Mouse (Mus musculus) heart, embryonic 11.5 days (tissue): Measurements from ENCODE around the gene Olfr1277. TPM values are rescaled to one million over a fixed set of nuclear protein-coding genes. Genes with fewer than 3 reads are reported as not detected.

Source experiments
- ATAC-seq: fragments of 200-750 bp; cut with Nextera tagmentation; replicated peaks from 2 replicates; pipeline ENCODE4 v1.8.0; 2017; ENCODE audit warnings: moderate library complexity; ENCODE audit not compliant: insufficient number of reproducible peaks, low FRiP score, low TSS enrichment
- H3K27ac ChIP-seq: fragments of 300-500 bp; sonication (generic); 2 replicates; pipeline ENCODE4 v1.5.1; 2014; ENCODE audit warnings: mild to moderate bottlenecking, low read depth, low read length
- H3K27me3 ChIP-seq: fragments of 300-500 bp; sonication (generic); 2 replicates; pipeline ENCODE4 v1.6.1; 2014; ENCODE audit warnings: mild to moderate bottlenecking, low read length, mixed read lengths; ENCODE audit not compliant: control insufficient read depth, insufficient read depth
- H3K36me3 ChIP-seq: fragments of 300-500 bp; sonication (generic); 2 replicates; pipeline ENCODE4 v1.6.1; 2014; ENCODE audit warnings: mild to moderate bottlenecking, low read length, moderate library complexity, mixed read lengths; ENCODE audit not compliant: control insufficient read depth, insufficient read depth
- H3K4me1 ChIP-seq: fragments of 300-500 bp; sonication (generic); 2 replicates; pipeline ENCODE4 v1.6.1; 2014; ENCODE audit warnings: low read length; ENCODE audit not compliant: control insufficient read depth, insufficient read depth
- H3K4me2 ChIP-seq: fragments of 300-500 bp; sonication (generic); 2 replicates; pipeline ENCODE4 v1.6.1; 2014; ENCODE audit warnings: mild to moderate bottlenecking, moderate library complexity
- H3K4me3 ChIP-seq: fragments of 300-500 bp; sonication (generic); 2 replicates; pipeline ENCODE4 v1.5.1; 2014; ENCODE audit warnings: low read depth, low read length
- H3K9ac ChIP-seq: fragments of 300-500 bp; sonication (generic); 2 replicates; pipeline ENCODE4 v1.6.1; 2014; ENCODE audit warnings: mild to moderate bottlenecking, low read depth, low read length, moderate library complexity
- H3K9me3 ChIP-seq: fragments of 300-500 bp; sonication (generic); replicated peaks from 2 replicates; pipeline ENCODE4 v1.6.1; 2016; ENCODE audit warnings: low read length; ENCODE audit not compliant: control insufficient read depth
- WGBS: fragments of 180-500 bp; shearing (Covaris S2); extraction: QIAGEN DNeasy Blood & Tissue Kit; methylation state at CpG from one replicate; pipeline ENCODE4 v1.1.7; 2014; ENCODE audit not compliant: insufficient replicate concordance; 5-methylcytosine and 5-hydroxymethylcytosine counted together
- polyA plus RNA-seq: library from polyadenylated mRNA; unstranded; fragments of >200 nt; fragmentation: Nextera tagmentation; extraction: Ambion mirVana; gene quantifications from 2 replicates; pipeline ENCODE4 v1.2.1, GENCODE M21; 2014

The Olfr1277 gene
- polyA plus RNA-seq = not detected in 2 replicates

GRCm38 (mm10) chr2:111274006-111274405 lies at the start of gene Olfr1277:
TSS of gene Olfr1277 (minus strand) at chr2:111274106.
- Histone ChIP-seq H3K4me2 (no peak within 1 kb of the TSS), H3K4me1 (no peaks in the 10 kb centered on the region), H3K4me3 (no peak within 1 kb of the TSS), H3K27me3 (no peaks in the 10 kb centered on the region), H3K9me3 (no peaks in the 10 kb centered on the region), H3K27ac (no peak within 1 kb of the TSS), H3K9ac (no peak within 1 kb of the TSS), H3K36me3 (no peaks in the 10 kb centered on the region)
- ATAC-seq = no peak
- 76% methylated on average over 2 of the region's 2 CpGs for WGBS

DNA sequence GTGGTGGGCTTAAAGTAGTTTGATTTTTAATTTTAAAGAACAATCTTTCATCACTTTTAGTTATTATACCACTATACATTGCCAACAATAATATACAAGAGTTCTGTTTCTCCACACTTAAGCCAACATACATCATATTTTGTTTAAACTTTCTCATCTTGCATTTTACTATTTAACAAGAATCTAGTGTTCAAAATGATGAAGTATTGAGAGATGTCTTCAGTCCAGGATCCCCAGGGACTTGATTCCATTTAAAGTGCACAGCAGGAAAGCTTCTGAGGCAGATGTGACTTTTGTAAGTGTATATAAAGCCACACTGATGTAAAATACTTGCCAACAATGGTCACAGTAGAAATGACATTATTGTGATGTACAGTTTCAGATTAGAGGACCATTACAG lies 39.8 kb upstream of the Olfr1277 start, which contains the start of gene Olfr1280:
TSS of gene Olfr1280 (plus strand) at position 301 of the 400 bp plus-strand sequence.
- no peak within 1 kb of the TSS for H3K4me2 ChIP-seq
- H3K4me1 ChIP-seq = no peaks in the 10 kb centered on the region
- H3K27me3 ChIP-seq = no peaks in the 10 kb centered on the region
- no peak within 1 kb of the TSS for H3K27ac ChIP-seq
- no peak within 1 kb of the TSS for H3K4me3 ChIP-seq
- no peak for ATAC-seq
- H3K9ac ChIP-seq = no peak within 1 kb of the TSS
- no peaks in the 10 kb centered on the region for H3K36me3 ChIP-seq
- no peaks in the 10 kb centered on the region for H3K9me3 ChIP-seq

DNA sequence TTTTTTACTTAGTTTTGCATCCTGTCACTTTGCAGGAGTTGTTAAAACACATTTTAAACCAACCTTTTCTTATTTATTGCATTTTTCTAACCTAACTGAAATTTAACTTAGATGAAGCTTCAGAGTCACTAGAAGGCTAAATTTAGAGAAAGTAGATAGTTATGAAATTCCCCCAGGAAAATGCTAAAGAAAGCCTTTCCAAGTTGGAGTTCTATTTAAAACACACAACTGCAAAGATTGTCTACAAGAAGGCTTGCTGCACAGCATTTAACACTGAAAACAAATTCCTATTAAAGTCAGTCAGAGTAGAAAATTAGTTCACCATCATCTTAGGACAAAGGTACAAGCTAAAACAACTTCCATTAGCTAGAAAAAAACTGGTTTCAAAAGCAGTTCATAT lies 26.5 kb upstream of the Olfr1277 start, which contains the start of gene Olfr1279:
TSS of gene Olfr1279 (plus strand) at position 262 of the 400 bp plus-strand sequence.
- Histone ChIP-seq H3K9ac (no peak within 1 kb of the TSS), H3K27ac (no peak within 1 kb of the TSS), H3K4me1 (no peaks in the 10 kb centered on the region), H3K36me3 (no peaks in the 10 kb centered on the region), H3K4me2 (no peak within 1 kb of the TSS), H3K27me3 (no peaks in the 10 kb centered on the region), H3K9me3 (no peaks in the 10 kb centered on the region), H3K4me3 (no peak within 1 kb of the TSS)
- no peak for ATAC-seq

- H3K4me1 ChIP-seq = no peaks in the 10 kb centered on the region
- no peak overlapping the region for H3K9ac ChIP-seq
- no peaks in the 10 kb centered on the region for H3K36me3 ChIP-seq
- H3K4me2 ChIP-seq = no peak overlapping the region
- H3K4me3 ChIP-seq = no peak overlapping the region
- H3K27me3 ChIP-seq = no peaks in the 10 kb centered on the region
- H3K27ac ChIP-seq = no peak overlapping the region
- no peak for ATAC-seq
- H3K9me3 ChIP-seq = no peaks in the 10 kb centered on the region
Measured at GRCm38 (mm10) chr2:111298541-111298940, 24.6 kb upstream of the Olfr1277 start.

DNA sequence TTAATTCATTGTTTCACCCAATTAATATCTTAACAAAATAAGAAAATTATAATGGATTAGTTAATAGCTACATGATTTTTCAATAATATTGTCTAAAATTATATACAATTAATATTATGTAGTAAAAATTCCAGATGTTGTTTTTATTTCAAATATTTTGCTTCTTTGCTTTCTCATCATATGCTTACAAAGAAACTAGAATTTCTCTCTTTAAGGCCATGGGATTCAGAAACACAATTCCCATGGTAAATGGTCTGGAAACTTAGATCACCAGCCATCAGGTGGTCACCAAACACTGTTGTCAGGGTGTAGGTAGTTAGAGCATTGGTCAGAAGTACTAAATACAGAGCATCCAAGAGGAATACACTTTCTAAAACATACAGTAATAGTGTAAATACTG lies 15.9 kb upstream of the Olfr1277 start, which contains the start of gene Olfr1278:
TSS of gene Olfr1278 (plus strand) at position 301 of the 400 bp plus-strand sequence.
- Histone ChIP-seq H3K4me3 (no peak within 1 kb of the TSS), H3K4me1 (no peaks in the 10 kb centered on the region), H3K27ac (no peak within 1 kb of the TSS), H3K4me2 (no peak within 1 kb of the TSS), H3K36me3 (no peaks in the 10 kb centered on the region), H3K27me3 (no peaks in the 10 kb centered on the region), H3K9ac (no peak within 1 kb of the TSS), H3K9me3 (no peaks in the 10 kb centered on the region)
- ATAC-seq = no peak

DNA sequence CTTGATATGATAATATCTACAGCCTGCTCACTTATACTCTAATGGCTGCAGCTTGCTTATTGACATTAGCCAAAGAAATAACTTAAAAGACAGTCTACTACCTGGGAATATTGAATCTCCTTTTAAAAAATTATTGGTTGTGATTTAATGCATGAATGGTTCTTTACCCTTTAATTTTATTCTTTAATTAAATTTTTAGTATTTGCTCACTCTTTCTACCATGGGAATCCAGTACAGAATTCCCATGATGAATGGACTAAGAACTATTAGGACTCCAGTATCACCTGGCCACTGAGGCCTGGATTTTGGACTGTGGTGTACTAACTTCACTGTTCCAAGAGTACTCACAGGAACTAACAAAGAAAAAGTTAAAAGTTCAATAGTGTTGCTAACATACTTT lies 19.7 kb downstream of the Olfr1277 start, which contains the start of gene Olfr1276:
TSS of gene Olfr1276 (plus strand) at position 301 of the 400 bp plus-strand sequence.
- ATAC-seq = no peak
- Histone ChIP-seq H3K9ac (no peak within 1 kb of the TSS), H3K36me3 (no peaks in the 10 kb centered on the region), H3K4me3 (no peak within 1 kb of the TSS), H3K27ac (no peak within 1 kb of the TSS), H3K4me2 (no peak within 1 kb of the TSS), H3K27me3 (no peaks in the 10 kb centered on the region), H3K4me1 (no peaks in the 10 kb centered on the region), H3K9me3 (no peaks in the 10 kb centered on the region)

DNA sequence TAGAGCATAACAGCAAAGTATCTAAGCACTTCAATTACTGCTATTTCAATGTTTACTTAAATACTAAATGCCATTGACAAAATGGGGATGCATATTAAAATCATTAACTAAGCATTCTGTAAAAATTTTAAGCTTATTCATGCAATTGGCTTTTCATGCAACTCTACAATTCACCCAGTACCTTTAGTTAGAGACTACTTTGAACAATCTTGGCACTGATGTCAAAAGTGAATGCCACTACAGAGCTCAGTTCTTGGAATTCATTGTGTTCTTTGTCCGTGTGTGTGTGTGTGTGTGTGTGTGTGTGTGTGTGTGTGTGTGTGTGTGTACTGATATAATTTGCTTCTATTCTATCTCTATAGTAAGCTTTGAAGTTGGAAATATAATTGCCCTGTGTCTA lies 38.7 kb downstream of the Olfr1277 start, which contains the start of gene Olfr1275:
TSS of gene Olfr1275 (minus strand) at position 101 of the 400 bp plus-strand sequence.
- H3K9me3 ChIP-seq = no peaks in the 10 kb centered on the region
- 70% methylated on average over 1 of the region's 1 CpGs for WGBS
- H3K27ac ChIP-seq = no peak within 1 kb of the TSS
- no peaks in the 10 kb centered on the region for H3K36me3 ChIP-seq
- H3K4me2 ChIP-seq = no peak within 1 kb of the TSS
- H3K4me1 ChIP-seq = no peaks in the 10 kb centered on the region
- H3K27me3 ChIP-seq = no peaks in the 10 kb centered on the region
- H3K4me3 ChIP-seq = no peak within 1 kb of the TSS
- H3K9ac ChIP-seq = no peak within 1 kb of the TSS
- no peak for ATAC-seq

GRCm38 (mm10) chr2:111229502-111229901 lies 44.4 kb downstream of the Olfr1277 start, which contains the start of gene 4930430A15Rik:
TSS of gene 4930430A15Rik (minus strand) at chr2:111229602.
- Histone ChIP-seq H3K27ac (no peak within 1 kb of the TSS), H3K36me3 (no peaks in the 10 kb centered on the region), H3K4me2 (no peak within 1 kb of the TSS), H3K27me3 (no peaks in the 10 kb centered on the region), H3K9ac (no peak within 1 kb of the TSS), H3K4me1 (no peaks in the 10 kb centered on the region), H3K4me3 (no peak within 1 kb of the TSS), H3K9me3 (no peaks in the 10 kb centered on the region)
- WGBS = 77% methylated on average over 6 of the region's 6 CpGs
- ATAC-seq = no peak
